Mouse (Mus musculus) adrenal gland (tissue): ENCODE measurements around the gene Podnl1.

Experiments
- intact Hi-C: fragments of 180-260 bp; cut with DNase I; formaldehyde crosslinking; loops from one replicate; pipeline ENCODE4 v1.15.1; 2025

The Podnl1 gene

GRCm38 (mm10) chr8:84126742-84127141 lies 953 bp downstream of the Podnl1 start:
- intact Hi-C loops, result no loop called here

GRCm38 (mm10) chr8:84127202-84127901 lies 1.6 kb downstream of the Podnl1 start:
- intact Hi-C loops, result no loop called here

GRCm38 (mm10) chr8:84128277-84128676 lies 2.5 kb downstream of the Podnl1 start:
- intact Hi-C loops, result no loop called here

- intact Hi-C loops, result no loop called here
These were observed 5.0 kb downstream of the Podnl1 start for GRCm38 (mm10) chr8:84130806-84131205.

- intact Hi-C loops, result no loop called here
These were observed 6.4 kb downstream of the Podnl1 start for GRCm38 (mm10) chr8:84132225-84132624.

- intact Hi-C loops, result no loop called here
These were observed 12.1 kb downstream of the Podnl1 start for GRCm38 (mm10) chr8:84137848-84138247.

- intact Hi-C loops, result no loop called here
These were observed 15.0 kb downstream of the Podnl1 start for GRCm38 (mm10) chr8:84140838-84141237.

GRCm38 (mm10) chr8:84144636-84145245 lies 19.0 kb downstream of the Podnl1 start:
- intact Hi-C loops, result loop anchor here (5.0 kb wide), 1 partner anchor 42 kb away; the partner anchor contains the start of gene Dcaf15

- intact Hi-C loops, result loop anchor here (5.0 kb wide), 1 partner anchor 45 kb away; the partner anchor contains the start of gene Dcaf15
These were observed 21.6 kb downstream of the Podnl1 start for GRCm38 (mm10) chr8:84147324-84147766.

GRCm38 (mm10) chr8:84147769-84148530 lies 22.2 kb downstream of the Podnl1 start, which contains the start of the genes Cc2d1a and 4930432K21Rik:
Gene Cc2d1a (minus strand): TSS chr8:84147936.
Gene 4930432K21Rik (plus strand): TSS chr8:84148025.
- intact Hi-C loops, result loop anchor here (5.0 kb wide), 1 partner anchor 46 kb away; the partner anchor contains the start of gene Dcaf15

GRCm38 (mm10) chr8:84148531-84148850 lies 22.7 kb downstream of the Podnl1 start:
- intact Hi-C loops, result loop anchor here (5.0 kb wide), 1 partner anchor 46 kb away; the partner anchor contains the start of gene Dcaf15

GRCm38 (mm10) chr8:84149181-84149580 lies 23.4 kb downstream of the Podnl1 start:
- intact Hi-C loops, result loop anchor here (5.0 kb wide), 1 partner anchor 47 kb away; the partner anchor contains the start of gene Dcaf15

- intact Hi-C loops, result no loop called here
These were observed 31.8 kb downstream of the Podnl1 start for GRCm38 (mm10) chr8:84157620-84158019.

- intact Hi-C loops, result no loop called here
These were observed 41.9 kb downstream of the Podnl1 start for GRCm38 (mm10) chr8:84167696-84168095.

- intact Hi-C loops, result no loop called here
These were observed 44.3 kb downstream of the Podnl1 start for GRCm38 (mm10) chr8:84170096-84170495.

GRCm38 (mm10) chr8:84173861-84174260 lies 48.1 kb downstream of the Podnl1 start:
- intact Hi-C loops, result no loop called here

GRCm38 (mm10) chr8:84176560-84176959 lies 50.8 kb downstream of the Podnl1 start:
- intact Hi-C loops, result no loop called here

- intact Hi-C loops, result no loop called here
These were observed 51.6 kb downstream of the Podnl1 start for GRCm38 (mm10) chr8:84177405-84177804.

- intact Hi-C loops, result no loop called here
These were observed 52.8 kb downstream of the Podnl1 start for GRCm38 (mm10) chr8:84178592-84178991.

GRCm38 (mm10) chr8:84179946-84180345 lies 54.2 kb downstream of the Podnl1 start:
- intact Hi-C loops, result loop anchor here (5.0 kb wide), 1 partner anchor 143 kb away; no protein-coding TSS in a partner anchor

GRCm38 (mm10) chr8:84180530-84181190 lies 54.9 kb downstream of the Podnl1 start:
- intact Hi-C loops, result loop anchor here (5.0 kb wide), 1 partner anchor 143 kb away; no protein-coding TSS in a partner anchor
